Mouse (Mus musculus): ENCODE results near the gene Pcp2.

DNA sequence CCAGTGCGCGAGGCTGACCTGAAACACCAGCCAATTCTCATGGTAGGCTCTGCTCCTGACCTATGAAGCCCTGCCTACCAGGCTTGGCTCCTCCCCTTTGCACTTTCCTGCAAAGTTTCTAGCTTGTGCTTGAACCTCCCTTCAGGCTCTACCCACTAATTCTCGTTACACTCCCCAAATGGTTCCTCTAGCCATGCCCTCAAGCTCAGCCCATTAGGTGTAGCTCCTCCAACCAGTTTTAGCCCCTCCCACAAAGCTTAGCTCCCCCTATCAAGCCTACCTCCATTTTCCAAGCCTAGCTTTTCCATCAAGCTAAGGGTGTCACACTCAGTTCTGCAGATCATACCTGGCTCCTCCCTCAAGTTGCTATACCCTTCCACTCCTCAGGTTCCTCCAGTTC lies 27.3 kb downstream of the Pcp2 start:
- TF ChIP-seq CTCF (IDR thresholded peaks at IDR 0.05; ENCODE audit: low read depth, low read length): no peak
- no peak for TF ChIP-seq GATA1 (IDR thresholded peaks at IDR 0.05; ENCODE audit: borderline replicate concordance, low read length)
- no peak for TF ChIP-seq POLR2AphosphoS5 (IDR thresholded peaks at IDR 0.05; ENCODE audit: insufficient replicate concordance, low read depth, low read length)
- no peak for TF ChIP-seq TAL1 (conservative IDR thresholded peaks at IDR 0.05; ENCODE audit: low read depth, low read length)
